Mouse (Mus musculus): ENCODE measurements at regions not wholly inside any gene's neighbourhood (a gene's known extent, or its start where the extent isn't known, plus 50 kb on each side); places are given as distances from the start of the nearest gene placed in this dataset.
"Not testable (repeated sequence)": the region's sequence is repeated elsewhere in the genome, so short reads cannot be mapped to it uniquely, and the experiment has no call there.

DNA sequence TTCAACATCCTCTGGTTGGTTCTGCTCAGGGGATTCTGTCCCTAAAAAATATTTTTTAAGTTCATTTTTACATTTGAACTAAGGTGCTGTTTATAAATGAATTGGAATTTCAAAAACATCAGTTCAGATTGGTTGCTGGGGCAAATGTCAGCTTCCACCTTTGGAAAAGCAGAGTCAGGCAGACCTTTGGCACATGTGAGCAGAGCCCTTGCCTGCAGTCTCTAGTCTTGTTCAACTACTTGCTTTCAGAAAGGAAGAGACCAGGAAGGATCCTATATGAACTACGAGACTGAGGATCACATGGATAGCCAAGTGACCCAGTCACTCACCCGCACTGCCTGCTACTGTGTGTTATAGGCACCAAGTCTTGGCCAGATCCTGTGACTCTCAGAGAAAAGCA, 82.5 kb upstream of the Tbl1xr1 start:
- no peak for ATAC-seq (ENCODE audit: low FRiP score, low read depth)
- Histone ChIP-seq H3K4me3 (no peak overlapping the region), H3K4me2 (replicated peaks) (no peak overlapping the region), H3K4me1 (no peaks in the 10 kb centered on the region), H3K36me3 (no peaks in the 10 kb centered on the region), H3K9ac (replicated peaks) (no peak overlapping the region), H3K27me3 (no peaks in the 10 kb centered on the region), H3K9me3 (no peaks in the 10 kb centered on the region), H3K27ac (replicated peaks) (no peak overlapping the region)
- whole genome bisulfite sequencing, result 92% methylated on average over 2 of the region's 2 CpGs

DNA sequence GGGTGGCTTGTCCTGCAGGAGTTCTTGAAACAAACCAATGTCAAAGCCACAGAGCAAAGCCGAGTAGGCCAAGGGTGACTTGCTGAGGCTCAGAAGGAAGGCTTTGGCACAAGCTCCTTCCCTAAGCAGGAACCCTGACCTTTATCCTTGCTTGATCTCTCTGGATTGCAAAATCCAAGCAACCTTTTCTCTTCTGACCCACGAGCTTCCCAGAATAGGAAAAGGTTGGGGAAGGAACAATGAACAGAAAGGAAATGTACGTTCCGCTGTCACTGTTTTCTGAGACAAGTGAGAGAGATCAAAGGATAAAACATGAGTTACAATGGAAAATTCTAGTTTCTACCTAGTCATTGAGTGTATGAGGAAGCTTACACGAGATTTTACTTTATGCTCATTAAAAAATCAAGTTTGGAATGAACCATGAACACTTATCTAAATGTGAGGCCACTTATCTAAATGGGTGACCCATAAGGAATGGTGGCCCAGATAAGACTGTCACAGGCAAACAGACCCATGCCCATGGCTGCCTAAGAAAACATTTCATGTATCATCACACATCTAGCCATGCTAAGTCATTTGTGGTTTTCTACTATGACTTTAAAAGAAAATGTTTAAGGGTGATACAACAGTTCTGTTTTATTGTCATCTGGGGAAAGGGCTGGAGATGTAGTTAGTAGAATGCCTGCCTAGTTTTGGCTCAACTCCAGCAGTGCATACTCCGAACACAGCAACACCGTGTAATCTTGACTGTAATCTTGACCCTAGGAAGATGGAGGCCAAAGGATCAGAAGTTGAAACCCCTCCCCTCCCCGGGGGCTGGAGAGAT, 80.7 kb upstream of the Tbl1xr1 start:
- H3K4me2 ChIP-seq (replicated peaks), result no peak overlapping the region
- H3K4me1 ChIP-seq, result no peaks in the 10 kb centered on the region
- H3K9me3 ChIP-seq, result no peaks in the 10 kb centered on the region
- no peak for ATAC-seq (ENCODE audit: low FRiP score, low read depth)
- H3K27me3 ChIP-seq, result no peaks in the 10 kb centered on the region
- WGBS, result 81% methylated on average over 8 of the region's 8 CpGs
- H3K36me3 ChIP-seq, result no peaks in the 10 kb centered on the region
- H3K9ac ChIP-seq (replicated peaks), result no peak overlapping the region
- H3K27ac ChIP-seq (replicated peaks), result no peak overlapping the region
- no peak overlapping the region for H3K4me3 ChIP-seq

GRCm38 (mm10) chr3:21997387-21997786, 79.1 kb upstream of the Tbl1xr1 start:
- no peak overlapping the region for H3K9ac ChIP-seq (replicated peaks)
- WGBS, result 88% methylated on average over 3 of the region's 3 CpGs
- H3K36me3 ChIP-seq, result no peaks in the 10 kb centered on the region
- no peak overlapping the region for H3K27ac ChIP-seq (replicated peaks)
- H3K4me3 ChIP-seq, result no peak overlapping the region
- no peak overlapping the region for H3K4me2 ChIP-seq (replicated peaks)
- ATAC-seq (ENCODE audit: low FRiP score, low read depth), result no peak
- no peaks in the 10 kb centered on the region for H3K27me3 ChIP-seq
- H3K4me1 ChIP-seq, result no peaks in the 10 kb centered on the region
- H3K9me3 ChIP-seq, result no peaks in the 10 kb centered on the region

DNA sequence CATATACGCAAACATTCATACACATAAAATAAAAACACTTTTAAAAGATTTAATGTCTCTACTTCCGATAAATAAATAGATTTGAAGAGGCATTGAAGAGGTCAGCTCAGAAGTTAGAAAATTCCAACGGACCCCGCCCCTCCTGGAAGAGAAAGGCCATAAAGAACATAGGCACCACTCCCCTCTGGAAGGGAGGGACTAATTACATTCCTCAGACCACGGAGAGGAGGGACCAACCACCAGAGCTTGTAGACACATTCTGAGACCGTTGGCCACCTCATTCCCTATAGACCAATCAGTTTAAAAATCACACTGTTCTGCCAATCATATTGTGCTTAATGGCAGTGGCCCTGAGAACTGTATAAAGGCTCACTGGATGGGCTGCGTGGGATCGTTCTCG, 71.0 kb upstream of the Tbl1xr1 start:
- Histone ChIP-seq H3K27me3 (no peaks in the 10 kb centered on the region), H3K4me3 (no peak overlapping the region), H3K4me1 (no peaks in the 10 kb centered on the region), H3K36me3 (no peaks in the 10 kb centered on the region), H3K9ac (replicated peaks) (no peak overlapping the region), H3K9me3 (no peaks in the 10 kb centered on the region), H3K4me2 (replicated peaks) (no peak overlapping the region), H3K27ac (replicated peaks) (no peak overlapping the region)
- 0 out of 2 replicates have a peak, but pooled peaks have one; percentile 30 for ATAC-seq (ENCODE audit: low FRiP score, low read depth)
- 85% methylated on average over 9 of the region's 9 CpGs for WGBS

DNA sequence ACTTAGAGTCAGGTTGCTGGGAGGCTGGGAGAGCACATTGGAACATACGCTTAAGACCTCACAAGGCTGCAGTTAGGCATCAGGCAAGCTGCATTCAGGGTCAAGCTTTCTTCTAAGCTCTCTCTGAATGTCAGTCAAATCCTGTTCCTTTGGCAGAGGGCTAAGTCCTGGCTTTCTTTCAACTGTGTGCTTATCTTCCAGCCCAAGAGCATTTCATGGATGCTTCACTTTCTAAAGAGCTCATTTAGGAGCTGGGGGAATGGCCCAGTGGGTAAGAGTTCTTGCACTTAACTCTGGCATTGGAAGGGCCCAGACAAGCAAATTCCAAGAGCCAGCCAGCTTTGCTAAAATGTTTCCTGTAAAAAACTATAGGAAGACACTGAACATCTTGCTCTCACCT, 70.3 kb upstream of the Tbl1xr1 start:
- no peak for ATAC-seq (ENCODE audit: low FRiP score, low read depth)
- no peak overlapping the region for H3K4me3 ChIP-seq
- H3K36me3 ChIP-seq, result no peaks in the 10 kb centered on the region
- H3K9me3 ChIP-seq, result no peaks in the 10 kb centered on the region
- no peak overlapping the region for H3K27ac ChIP-seq (replicated peaks)
- H3K4me1 ChIP-seq, result no peaks in the 10 kb centered on the region
- no peak overlapping the region for H3K4me2 ChIP-seq (replicated peaks)
- WGBS, result 63% methylated on average over 1 of the region's 1 CpGs
- H3K9ac ChIP-seq (replicated peaks), result no peak overlapping the region
- no peaks in the 10 kb centered on the region for H3K27me3 ChIP-seq

- H3K4me2 ChIP-seq (replicated peaks), result no peak overlapping the region
- H3K27me3 ChIP-seq, result no peaks in the 10 kb centered on the region
- no peak overlapping the region for H3K27ac ChIP-seq (replicated peaks)
- no peak overlapping the region for H3K9ac ChIP-seq (replicated peaks)
- 82% methylated on average over 2 of the region's 2 CpGs for WGBS
- ATAC-seq (ENCODE audit: low FRiP score, low read depth), result no peak
- no peaks in the 10 kb centered on the region for H3K9me3 ChIP-seq
- H3K36me3 ChIP-seq, result no peaks in the 10 kb centered on the region
- H3K4me1 ChIP-seq, result no peaks in the 10 kb centered on the region
- no peak overlapping the region for H3K4me3 ChIP-seq
Measured at GRCm38 (mm10) chr3:22006651-22007050, 69.8 kb upstream of the Tbl1xr1 start.

DNA sequence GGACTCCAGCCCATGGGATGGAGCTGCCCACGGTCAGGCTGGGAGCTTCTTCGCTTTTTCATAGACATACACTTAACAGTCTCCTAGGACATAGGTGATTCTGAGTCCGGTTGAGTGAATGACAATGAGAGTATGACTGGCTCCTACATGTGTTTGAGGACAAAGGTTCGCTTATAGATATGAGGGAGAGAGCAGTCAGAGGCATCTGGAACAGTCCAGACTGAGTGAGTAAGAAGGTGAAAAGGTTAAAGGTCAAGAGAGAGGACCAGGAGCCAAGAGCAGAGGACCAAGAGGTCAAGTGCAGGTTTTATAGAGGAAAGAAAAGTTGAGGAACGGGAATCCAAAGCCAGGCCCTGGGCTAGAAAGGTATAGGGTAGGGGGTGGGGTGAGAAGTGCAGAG, 68.7 kb upstream of the Tbl1xr1 start:
- Histone ChIP-seq H3K27ac (replicated peaks) (no peak overlapping the region), H3K4me3 (no peak overlapping the region), H3K4me2 (replicated peaks) (no peak overlapping the region), H3K9me3 (no peaks in the 10 kb centered on the region), H3K9ac (replicated peaks) (no peak overlapping the region), H3K27me3 (no peaks in the 10 kb centered on the region), H3K4me1 (no peaks in the 10 kb centered on the region), H3K36me3 (no peaks in the 10 kb centered on the region)
- no peak for ATAC-seq (ENCODE audit: low FRiP score, low read depth)
- WGBS, result 85% methylated on average over 5 of the region's 5 CpGs

- Histone ChIP-seq H3K4me1 (no peaks in the 10 kb centered on the region), H3K27ac (replicated peaks) (no peak overlapping the region), H3K4me3 (no peak overlapping the region), H3K9me3 (no peaks in the 10 kb centered on the region), H3K27me3 (no peaks in the 10 kb centered on the region), H3K36me3 (no peaks in the 10 kb centered on the region), H3K9ac (replicated peaks) (no peak overlapping the region), H3K4me2 (replicated peaks) (no peak overlapping the region)
- no peak for ATAC-seq (ENCODE audit: low FRiP score, low read depth)
- WGBS, result 89% methylated on average over 5 of the region's 5 CpGs
Measured at GRCm38 (mm10) chr3:22008432-22008831, 68.0 kb upstream of the Tbl1xr1 start.

GRCm38 (mm10) chr3:22009898-22010699, 66.4 kb upstream of the Tbl1xr1 start:
- H3K4me1 ChIP-seq, result no peaks in the 10 kb centered on the region
- H3K9ac ChIP-seq (replicated peaks), result no peak overlapping the region
- no peaks in the 10 kb centered on the region for H3K27me3 ChIP-seq
- WGBS, result 72% methylated on average over 2 of the region's 2 CpGs
- H3K4me3 ChIP-seq, result no peak overlapping the region
- H3K27ac ChIP-seq (replicated peaks), result no peak overlapping the region
- no peak for ATAC-seq (ENCODE audit: low FRiP score, low read depth)
- no peaks in the 10 kb centered on the region for H3K36me3 ChIP-seq
- H3K9me3 ChIP-seq, result no peaks in the 10 kb centered on the region
- H3K4me2 ChIP-seq (replicated peaks), result no peak overlapping the region

DNA sequence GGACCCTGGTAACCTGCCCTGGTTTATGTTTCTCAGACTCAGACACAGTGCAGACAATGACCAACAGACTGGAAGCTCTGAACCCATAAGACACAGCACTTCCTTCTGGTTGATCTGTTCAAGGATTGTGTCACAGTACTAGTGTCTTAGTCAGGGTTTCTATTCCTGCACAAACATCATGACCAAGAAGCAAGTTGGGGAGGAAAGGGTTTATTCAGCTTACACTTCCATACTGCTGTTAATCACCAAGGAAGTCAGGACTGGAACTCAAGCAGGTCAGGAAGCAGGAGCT, 65.8 kb upstream of the Tbl1xr1 start:
- H3K4me1 ChIP-seq; ATAC-seq (ENCODE audit: low FRiP score, low read depth); H3K9ac ChIP-seq (replicated peaks); H3K4me2 ChIP-seq (replicated peaks); H3K27me3 ChIP-seq; H3K36me3 ChIP-seq; H3K9me3 ChIP-seq; H3K4me3 ChIP-seq; H3K27ac ChIP-seq (replicated peaks): not testable (repeated sequence)

DNA sequence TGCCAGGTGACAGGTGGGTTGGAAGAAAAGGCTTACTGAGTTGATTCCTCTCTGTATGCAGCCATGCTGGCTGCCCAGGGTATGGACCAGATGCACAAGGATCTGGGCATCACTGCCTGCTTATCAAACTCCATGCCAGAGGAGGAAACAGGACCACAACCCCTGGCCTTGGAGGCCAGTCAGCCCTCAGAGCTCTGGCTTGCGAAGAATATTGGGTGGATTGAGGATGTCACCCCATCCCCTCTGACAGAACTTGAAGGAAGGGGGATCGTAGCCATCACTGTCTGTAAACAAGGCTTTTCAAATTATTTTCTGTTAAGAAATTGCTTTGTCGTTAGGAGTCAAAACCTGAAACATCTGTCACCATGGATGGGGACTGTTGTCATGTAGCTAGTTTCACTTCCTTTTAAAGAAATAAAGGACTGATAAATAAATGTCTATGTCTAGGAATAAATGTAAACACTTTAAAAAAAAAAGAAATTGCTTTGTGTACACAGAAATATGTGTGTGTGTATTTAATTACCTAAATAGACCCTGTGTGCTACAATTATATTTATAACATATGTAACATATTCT, 55.0 kb upstream of the Tbl1xr1 start:
- Histone ChIP-seq H3K27me3 (no peaks in the 10 kb centered on the region), H3K4me2 (replicated peaks) (no peak overlapping the region), H3K27ac (replicated peaks) (no peak overlapping the region), H3K9me3 (no peaks in the 10 kb centered on the region), H3K4me1 (peaks cover 8% of the 10 kb centered on the region; the same call in 1 of the 2 replicates), H3K4me3 (no peak overlapping the region), H3K36me3 (no peaks in the 10 kb centered on the region), H3K9ac (replicated peaks) (no peak overlapping the region)
- ATAC-seq (ENCODE audit: low FRiP score, low read depth), result no peak
- WGBS, result 85% methylated on average over 3 of the region's 3 CpGs

DNA sequence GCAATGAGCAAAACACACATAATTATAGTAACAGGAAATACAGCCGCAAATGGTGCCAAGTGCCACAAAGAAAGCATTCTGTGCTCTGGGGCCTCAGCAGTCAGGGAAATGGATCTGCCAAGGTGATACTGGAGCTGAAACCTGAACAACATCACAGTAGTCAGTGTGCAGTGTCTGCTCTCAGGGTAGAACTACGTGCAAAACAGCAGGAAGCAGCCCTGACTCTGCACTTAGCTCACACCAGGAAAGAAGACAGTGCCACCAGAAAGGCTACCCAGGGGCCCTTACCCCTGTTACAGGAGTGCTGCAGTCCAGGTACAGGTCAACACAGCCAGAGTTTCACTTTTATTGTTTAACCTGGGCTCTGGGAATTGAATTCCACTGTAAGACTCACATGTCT, 54.0 kb upstream of the Tbl1xr1 start:
- Histone ChIP-seq H3K4me1 (peaks cover 8% of the 10 kb centered on the region; the same call in 1 of the 2 replicates), H3K9me3 (no peaks in the 10 kb centered on the region), H3K36me3 (no peaks in the 10 kb centered on the region), H3K4me3 (no peak overlapping the region), H3K9ac (replicated peaks) (no peak overlapping the region), H3K27me3 (no peaks in the 10 kb centered on the region), H3K27ac (replicated peaks) (no peak overlapping the region), H3K4me2 (replicated peaks) (no peak overlapping the region)
- 72% methylated on average over 2 of the region's 2 CpGs for WGBS
- no peak for ATAC-seq (ENCODE audit: low FRiP score, low read depth)
